Mouse (Mus musculus): Measurements from ENCODE around the gene Cox4i1. TPM values are rescaled to one million over a fixed set of nuclear protein-coding genes. Genes with fewer than 3 reads are reported as not detected.

Cox4i1 gene
- 436 and 703 TPM in 2 replicates for total RNA-seq (2014; rRNA removed)
- polyA plus RNA-seq (2015; fragmentation: Nextera tagmentation; extraction: Ambion mirVana): 1,351 and 1,499 TPM in 2 replicates

GRCm38 (mm10) chr8:120667561-120668373, at the start of gene Cox4i1, which contains the start of gene Gm27021:
Cox4i1 (plus strand) TSS chr8:120668222.
Gm27021 (minus strand) TSS chr8:120668079.
- peak within 1 kb of the TSS; percentile 70 for H3K4me2 ChIP-seq (ENCODE audit: low read depth)
- ATAC-seq (peak; percentile 96), DNase-seq (peak; percentile 95)
- peak; percentile 42 for TF ChIP-seq CTCF (IDR thresholded peaks at IDR 0.05; ENCODE audit: low read depth)
- peak within 1 kb of the TSS; percentile 87 for H3K27ac ChIP-seq (ENCODE audit: low read depth, low read length)
- peak within 1 kb of the TSS; percentile 91 for H3K4me3 ChIP-seq (ENCODE audit: low read depth, low read length)
- no peaks in the 10 kb centered on the region for H3K9me3 ChIP-seq (ENCODE audit: low read length)
- peaks cover 14% of the 10 kb centered on the region for H3K4me1 ChIP-seq (ENCODE audit: insufficient read depth)
- peaks cover 23% of the 10 kb centered on the region for H3K36me3 ChIP-seq (ENCODE audit: insufficient read depth)
- H3K27me3 ChIP-seq (ENCODE audit: insufficient read depth, low read length): no peaks in the 10 kb centered on the region
- 2% methylated on average over 100 of the region's 105 CpGs for WGBS
- peak within 1 kb of the TSS; percentile 95 for H3K9ac ChIP-seq

DNA sequence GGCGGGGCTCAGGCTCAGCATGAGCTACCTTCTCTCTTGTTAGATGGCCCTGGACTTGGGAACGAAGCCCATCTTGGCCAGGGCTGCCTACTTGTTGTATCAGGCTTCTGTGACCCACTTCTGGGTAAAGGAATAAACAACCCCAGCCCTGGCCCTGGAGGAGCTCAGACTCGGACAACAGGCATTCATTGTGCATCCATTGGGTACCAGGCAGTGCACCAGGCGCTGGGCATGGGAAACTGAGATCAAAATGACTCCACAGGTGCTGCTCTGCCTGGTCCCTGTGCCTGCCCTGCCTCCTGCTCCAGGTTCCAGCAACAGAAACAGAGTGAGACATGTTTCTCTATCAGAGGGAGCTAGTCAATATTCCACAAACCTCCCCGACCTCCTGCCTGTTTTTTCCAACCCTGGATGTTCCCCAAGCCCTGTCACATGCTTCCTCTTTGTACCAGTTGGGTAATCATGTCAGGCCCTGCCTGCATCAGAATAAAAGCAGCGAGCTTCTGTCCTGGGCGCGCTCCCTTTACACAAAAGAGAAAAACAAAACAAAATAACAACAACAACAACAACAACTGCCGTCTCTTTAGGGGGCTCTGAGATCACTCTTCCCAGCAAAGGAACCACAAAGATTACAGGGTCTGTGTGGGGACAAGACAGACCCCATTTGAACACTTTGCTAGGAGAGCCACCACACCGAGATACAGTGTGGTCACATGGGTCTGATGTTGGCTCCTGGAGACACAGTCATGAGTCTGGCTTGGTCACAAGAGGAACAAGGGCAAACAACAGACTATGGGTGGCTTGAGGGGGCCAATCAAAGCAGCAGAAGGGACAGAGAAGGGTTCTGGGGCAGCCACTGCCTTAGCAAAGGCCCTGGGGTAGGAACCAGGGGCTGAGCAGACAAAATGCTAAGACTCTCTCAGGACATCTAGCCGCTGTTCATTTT, 48.5 kb upstream of the Cox4i1 start:
- H3K4me2 ChIP-seq (ENCODE audit: low read depth): no peak overlapping the region
- DNase-seq (no peak), ATAC-seq (no peak)
- H3K27ac ChIP-seq (ENCODE audit: low read depth, low read length): no peak overlapping the region
- H3K9ac ChIP-seq: no peak overlapping the region
- H3K4me3 ChIP-seq (ENCODE audit: low read depth, low read length): no peak overlapping the region
- 0 out of 2 replicates have a peak, but pooled peaks cover 4% of the 10 kb centered on the region for H3K4me1 ChIP-seq (ENCODE audit: insufficient read depth)
- H3K27me3 ChIP-seq (ENCODE audit: insufficient read depth, low read length): no peaks in the 10 kb centered on the region
- no peaks in the 10 kb centered on the region for H3K36me3 ChIP-seq (ENCODE audit: insufficient read depth)
- no peaks in the 10 kb centered on the region for H3K9me3 ChIP-seq (ENCODE audit: low read length)
- 62% methylated on average over 11 of the region's 11 CpGs for WGBS
- no peak for TF ChIP-seq CTCF (IDR thresholded peaks at IDR 0.05; ENCODE audit: low read depth)

GRCm38 (mm10) chr8:120620441-120620840, 47.6 kb upstream of the Cox4i1 start:
- no peak overlapping the region for H3K9ac ChIP-seq
- no peak for TF ChIP-seq CTCF (IDR thresholded peaks at IDR 0.05; ENCODE audit: low read depth)
- no peaks in the 10 kb centered on the region for H3K9me3 ChIP-seq (ENCODE audit: low read length)
- no peaks in the 10 kb centered on the region for H3K36me3 ChIP-seq (ENCODE audit: insufficient read depth)
- H3K27ac ChIP-seq (ENCODE audit: low read depth, low read length): no peak overlapping the region
- ATAC-seq (no peak), DNase-seq (no peak)
- no peaks in the 10 kb centered on the region for H3K27me3 ChIP-seq (ENCODE audit: insufficient read depth, low read length)
- H3K4me2 ChIP-seq (ENCODE audit: low read depth): no peak overlapping the region
- no peak overlapping the region for H3K4me3 ChIP-seq (ENCODE audit: low read depth, low read length)
- 0 out of 2 replicates have a peak, but pooled peaks cover 4% of the 10 kb centered on the region for H3K4me1 ChIP-seq (ENCODE audit: insufficient read depth)
- WGBS: 57% methylated on average over 7 of the region's 7 CpGs

- H3K27me3 ChIP-seq (ENCODE audit: insufficient read depth, low read length): no peaks in the 10 kb centered on the region
- no peak overlapping the region for H3K4me3 ChIP-seq (ENCODE audit: low read depth, low read length)
- H3K36me3 ChIP-seq (ENCODE audit: insufficient read depth): no peaks in the 10 kb centered on the region
- no peak overlapping the region; the same call in 1 of the 2 replicates for H3K27ac ChIP-seq (ENCODE audit: low read depth, low read length)
- 72% methylated on average over 14 of the region's 14 CpGs for WGBS
- ATAC-seq (no peak), DNase-seq (no peak)
- no peak for TF ChIP-seq CTCF (IDR thresholded peaks at IDR 0.05; ENCODE audit: low read depth)
- no peaks in the 10 kb centered on the region for H3K9me3 ChIP-seq (ENCODE audit: low read length)
- H3K4me1 ChIP-seq (ENCODE audit: insufficient read depth): 0 out of 2 replicates have a peak, but pooled peaks cover 4% of the 10 kb centered on the region
- H3K4me2 ChIP-seq (ENCODE audit: low read depth): no peak overlapping the region
- H3K9ac ChIP-seq: no peak overlapping the region
Observed at GRCm38 (mm10) chr8:120622161-120622560, 45.9 kb upstream of the Cox4i1 start.

DNA sequence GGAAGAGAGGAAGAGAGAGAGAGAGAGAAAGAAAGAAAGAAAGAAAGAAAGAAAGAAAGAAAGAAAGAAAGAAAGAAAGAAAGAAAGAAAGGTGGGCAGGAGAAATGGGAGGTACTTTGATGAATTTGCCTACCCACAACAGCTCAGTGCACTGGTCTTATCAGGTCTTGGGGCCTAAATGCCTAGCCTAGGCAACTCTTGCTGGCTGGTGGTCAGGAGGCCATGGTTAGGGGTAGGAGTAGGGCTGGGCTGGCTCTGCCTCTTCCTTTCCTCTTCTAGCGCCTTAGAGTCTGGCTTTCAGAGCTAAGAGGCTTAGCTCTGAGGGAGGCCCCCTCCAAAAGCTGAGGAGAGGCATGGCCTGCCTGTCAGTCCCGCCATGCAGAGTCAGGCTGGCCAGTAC, 44.4 kb upstream of the Cox4i1 start:
- no peaks in the 10 kb centered on the region for H3K36me3 ChIP-seq (ENCODE audit: insufficient read depth)
- 33% methylated on average over 2 of the region's 2 CpGs for WGBS
- no peaks in the 10 kb centered on the region for H3K9me3 ChIP-seq (ENCODE audit: low read length)
- H3K4me2 ChIP-seq (ENCODE audit: low read depth): no peak overlapping the region
- no peak overlapping the region for H3K4me3 ChIP-seq (ENCODE audit: low read depth, low read length)
- H3K27ac ChIP-seq (ENCODE audit: low read depth, low read length): no peak overlapping the region
- no peaks in the 10 kb centered on the region for H3K27me3 ChIP-seq (ENCODE audit: insufficient read depth, low read length)
- DNase-seq: no peak
- H3K9ac ChIP-seq: no peak overlapping the region
- no peaks in the 10 kb centered on the region for H3K4me1 ChIP-seq (ENCODE audit: insufficient read depth)
- no peak for TF ChIP-seq CTCF (IDR thresholded peaks at IDR 0.05; ENCODE audit: low read depth)
- no peak for ATAC-seq

DNA sequence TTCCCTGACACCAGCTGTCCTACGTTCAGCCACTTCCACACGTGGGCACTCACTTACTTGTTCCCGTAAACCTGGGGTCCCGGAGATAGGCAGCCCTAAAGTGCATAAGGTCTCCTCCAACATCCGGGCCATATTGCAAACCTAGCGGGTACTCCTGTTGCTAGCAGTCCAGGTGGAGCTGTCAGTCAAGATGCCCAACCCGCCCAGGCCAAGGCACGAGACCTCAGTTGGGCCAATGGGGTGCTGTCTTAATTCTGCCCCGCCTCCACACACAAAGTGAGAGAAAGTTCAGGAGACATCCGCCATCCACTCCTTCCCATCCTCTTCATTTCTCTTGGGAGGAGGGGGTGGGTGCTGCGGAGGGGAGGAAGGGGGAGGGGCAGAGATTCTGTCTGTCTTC, 41.6 kb upstream of the Cox4i1 start:
- ATAC-seq (no peak), DNase-seq (no peak)
- Histone ChIP-seq H3K4me3 (ENCODE audit: low read depth, low read length) (no peak overlapping the region), H3K27me3 (ENCODE audit: insufficient read depth, low read length) (no peaks in the 10 kb centered on the region), H3K4me2 (ENCODE audit: low read depth) (no peak overlapping the region), H3K4me1 (ENCODE audit: insufficient read depth) (no peaks in the 10 kb centered on the region), H3K9ac (no peak overlapping the region), H3K27ac (ENCODE audit: low read depth, low read length) (no peak overlapping the region), H3K36me3 (ENCODE audit: insufficient read depth) (no peaks in the 10 kb centered on the region), H3K9me3 (ENCODE audit: low read length) (no peaks in the 10 kb centered on the region)
- TF ChIP-seq CTCF (IDR thresholded peaks at IDR 0.05; ENCODE audit: low read depth): no peak
- 69% methylated on average over 11 of the region's 11 CpGs for WGBS

Data from forebrain, postnatal 0 days (tissue).